Mouse (Mus musculus) cerebellum, adult 2 months (tissue): Measurements from ENCODE around the gene Vdac2. TPM values are rescaled to one million over a fixed set of nuclear protein-coding genes. Genes with fewer than 3 reads are reported as not detected.

Source experiments
- DNase-seq, 2 experiments: peaks; one replicate each; pipeline ENCODE4 v3.0.0; 2021
- H3K27ac ChIP-seq: fragments of 200-500 bp; 2 replicates; pipeline ENCODE4 v1.5.1; 2012; ENCODE audit warnings: low read length, control low read depth, inconsistent platforms; ENCODE audit not compliant: insufficient read depth
- H3K27me3 ChIP-seq: fragments of 200-500 bp; 2 replicates; pipeline ENCODE4 v1.6.1; 2012; ENCODE audit warnings: inconsistent platforms, mild to moderate bottlenecking, low read length, moderate library complexity; ENCODE audit not compliant: control insufficient read depth, insufficient read depth
- H3K4me1 ChIP-seq: fragments of 200-500 bp; 2 replicates; pipeline ENCODE4 v1.6.1; 2011; ENCODE audit warnings: low read length; ENCODE audit not compliant: control insufficient read depth, insufficient read depth
- H3K4me3 ChIP-seq: fragments of 200-500 bp; replicated peaks from 2 replicates; pipeline ENCODE3; 2011; ENCODE audit warnings: mild to moderate bottlenecking, low read depth, low read length, control low read depth; ENCODE audit not compliant: insufficient read depth
- CTCF ChIP-seq: fragments of 200-500 bp; IDR thresholded peaks from 2 replicates; pipeline ENCODE4 v1.5.1; 2011; ENCODE audit warnings: low read depth, mild to moderate bottlenecking, control low read depth, low read length, moderate library complexity, borderline replicate concordance; ENCODE audit not compliant: insufficient read depth
- POLR2A ChIP-seq: fragments of 200-500 bp; IDR thresholded peaks from 2 replicates; pipeline ENCODE4 v1.6.1; 2011; ENCODE audit warnings: low read length, control low read depth, borderline replicate concordance; ENCODE audit not compliant: insufficient read depth
- WGBS: fragments of 180-500 bp; shearing (Covaris S2); methylation state at CpG from one replicate; pipeline ENCODE4 v1.1.7; 2018; 5-methylcytosine and 5-hydroxymethylcytosine counted together
- polyA plus RNA-seq: library from polyadenylated mRNA; depleted of rRNA; stranded (reverse); fragments of >200 nt; gene quantifications from 2 replicates; pipeline ENCODE4 v1.2.3, GENCODE M21; 2012

Vdac2 gene
- polyA plus RNA-seq, 1 experiment, result 247 TPM

- no peak for TF ChIP-seq CTCF
- TF ChIP-seq POLR2A, result no peak
- no peak overlapping the region for H3K27ac ChIP-seq
- peaks cover 8% of the 10 kb centered on the region for H3K4me1 ChIP-seq
- WGBS, result 97% methylated on average over 4 of the region's 4 CpGs
- DNase-seq, result no peak
- no peak overlapping the region for H3K4me3 ChIP-seq
- no peaks in the 10 kb centered on the region for H3K27me3 ChIP-seq
These were observed 24.4 kb upstream of the Vdac2 start for GRCm38 (mm10) chr14:21800641-21801040.

DNA sequence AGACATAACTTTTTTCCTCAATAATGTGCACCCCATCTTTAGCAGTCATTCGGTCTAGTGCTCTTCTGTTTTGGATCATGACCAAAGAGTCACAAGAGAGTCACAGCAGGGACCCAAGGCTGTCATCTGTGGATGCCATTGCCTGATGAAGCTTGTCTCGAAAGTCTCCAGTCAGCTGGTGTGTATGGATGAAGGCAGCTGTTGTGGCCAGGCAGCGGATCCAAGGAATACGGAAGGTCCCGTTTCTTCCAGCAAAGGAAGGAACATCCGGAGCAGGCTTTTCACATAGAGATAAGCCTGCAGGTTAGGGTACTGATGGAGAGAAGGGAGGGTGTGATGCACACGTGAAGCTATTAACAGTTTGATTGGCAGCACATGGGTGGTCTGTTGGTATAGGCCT is 23.4 kb upstream of the Vdac2 start:
- no peak overlapping the region for H3K4me3 ChIP-seq
- DNase-seq, result no peak
- 22% methylated on average over 7 of the region's 7 CpGs for WGBS
- peaks cover 8% of the 10 kb centered on the region for H3K4me1 ChIP-seq
- no peak overlapping the region for H3K27ac ChIP-seq
- no peaks in the 10 kb centered on the region for H3K27me3 ChIP-seq
- TF ChIP-seq POLR2A (no peak), CTCF (no peak)

GRCm38 (mm10) chr14:21802543-21803206 is 22.4 kb upstream of the Vdac2 start:
- Histone ChIP-seq H3K4me1 (peaks cover 8% of the 10 kb centered on the region), H3K27ac (no peak overlapping the region), H3K27me3 (no peaks in the 10 kb centered on the region), H3K4me3 (no peak overlapping the region)
- DNase-seq, result no peak
- 81% methylated on average over 6 of the region's 6 CpGs for WGBS
- TF ChIP-seq POLR2A (no peak), CTCF (no peak)

GRCm38 (mm10) chr14:21806203-21806602 is 18.8 kb upstream of the Vdac2 start:
- no peak overlapping the region for H3K27ac ChIP-seq
- no peak for DNase-seq
- 82% methylated on average over 2 of the region's 2 CpGs for WGBS
- no peak overlapping the region for H3K4me3 ChIP-seq
- TF ChIP-seq CTCF (no peak), POLR2A (no peak)
- H3K4me1 ChIP-seq, result peaks cover 5% of the 10 kb centered on the region
- no peaks in the 10 kb centered on the region for H3K27me3 ChIP-seq

DNA sequence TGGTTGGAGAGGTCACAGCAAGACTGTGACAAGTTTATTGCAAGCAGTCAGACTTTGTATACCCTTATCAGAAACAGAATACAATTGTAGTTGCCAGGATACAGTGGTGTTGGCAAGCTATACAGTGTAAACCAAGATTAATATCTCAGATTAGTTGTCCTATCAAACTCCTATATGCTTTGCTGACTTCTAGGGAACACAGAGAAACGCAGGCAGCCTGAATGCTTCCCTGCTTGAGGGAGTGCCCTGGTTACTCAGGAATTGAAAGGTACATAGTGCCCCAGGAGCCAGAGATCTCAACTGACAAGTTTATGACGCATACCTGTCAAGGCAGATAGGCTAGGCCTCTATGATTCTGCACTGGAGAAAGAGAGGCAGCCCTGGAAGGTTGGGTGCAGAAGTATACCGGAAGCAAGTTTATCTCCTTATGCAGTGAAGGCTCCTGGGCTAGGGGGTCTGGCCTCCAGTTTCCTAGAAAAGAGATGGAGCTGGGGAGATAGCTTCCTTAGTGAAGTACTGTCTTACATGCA is 18.3 kb upstream of the Vdac2 start:
- 88% methylated on average over 3 of the region's 3 CpGs for WGBS
- H3K27ac ChIP-seq, result no peak overlapping the region
- no peak for DNase-seq

DNA sequence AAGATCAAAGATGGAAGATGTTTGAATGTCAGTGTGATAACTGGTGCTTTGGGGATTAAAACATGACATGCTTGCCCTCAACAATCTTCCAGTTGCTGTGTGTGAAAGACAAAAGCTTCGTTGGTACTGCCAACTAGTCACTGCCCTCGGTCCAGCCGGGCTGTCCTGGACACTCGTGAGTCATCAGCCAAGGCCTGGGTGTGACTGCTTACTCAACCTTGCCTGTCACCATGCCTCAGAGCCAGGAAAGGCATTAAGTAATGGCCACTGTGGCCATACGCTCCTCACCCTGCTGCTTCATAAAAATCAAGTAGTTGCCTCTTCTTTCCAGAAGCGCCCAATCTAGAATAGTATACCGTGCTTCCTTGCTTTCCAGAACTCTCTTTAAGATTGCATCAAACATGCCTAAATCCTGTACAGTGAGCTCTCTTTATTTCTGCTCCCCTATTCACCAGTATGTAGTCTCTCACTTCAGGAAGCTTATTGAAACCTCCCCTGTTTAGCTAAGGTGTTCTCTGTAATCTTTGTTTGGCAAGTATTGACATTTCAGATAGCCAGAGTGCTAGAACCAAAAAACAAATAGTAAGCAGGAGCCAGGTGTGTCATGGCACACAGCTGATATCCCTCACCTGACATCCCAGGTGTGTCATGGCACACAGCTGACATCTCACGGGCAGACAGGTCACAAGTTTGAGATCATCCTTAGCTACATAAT is 16.7 kb upstream of the Vdac2 start:
- Histone ChIP-seq H3K27ac (no peak overlapping the region), H3K4me1 (no peaks in the 10 kb centered on the region), H3K4me3 (no peak overlapping the region), H3K27me3 (no peaks in the 10 kb centered on the region)
- 74% methylated on average over 8 of the region's 8 CpGs for WGBS
- TF ChIP-seq CTCF (no peak), POLR2A (no peak)
- DNase-seq, result no peak

More for the DNA sequence above, 18.3 kb upstream of the Vdac2 start:
- peaks cover under 1% of the 10 kb centered on the region for H3K4me1 ChIP-seq
- H3K27me3 ChIP-seq, result no peaks in the 10 kb centered on the region
- H3K4me3 ChIP-seq, result no peak overlapping the region
- TF ChIP-seq CTCF, result no peak

- TF ChIP-seq POLR2A (no peak), CTCF (no peak)
- Histone ChIP-seq H3K27me3 (no peaks in the 10 kb centered on the region), H3K4me3 (no peak overlapping the region), H3K4me1 (no peaks in the 10 kb centered on the region), H3K27ac (no peak overlapping the region)
- DNase-seq, result no peak
- WGBS, result 92% methylated on average over 2 of the region's 2 CpGs
These were observed 15.6 kb upstream of the Vdac2 start for GRCm38 (mm10) chr14:21809418-21809817.

DNA sequence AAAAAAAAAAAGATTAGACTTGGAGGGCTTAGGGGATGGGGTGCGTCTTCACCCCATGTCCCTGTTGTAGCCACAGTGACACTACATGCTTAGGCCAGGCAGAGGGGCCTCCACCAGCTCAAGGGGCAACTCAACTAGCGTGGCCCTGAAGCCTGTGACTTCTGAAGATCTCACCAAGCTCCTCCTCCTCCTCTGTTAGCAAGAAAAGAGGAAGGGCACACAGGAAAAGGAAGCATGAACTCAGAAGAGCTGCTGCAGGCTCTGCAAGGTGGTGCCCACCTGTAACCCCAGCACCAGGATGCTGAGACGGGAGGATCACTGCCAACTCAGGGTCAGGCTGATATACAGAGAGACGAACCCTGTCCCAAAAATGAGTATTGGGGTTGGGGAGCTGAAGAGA is 13.7 kb upstream of the Vdac2 start:
- TF ChIP-seq CTCF (no peak), POLR2A (no peak)
- Histone ChIP-seq H3K4me1 (no peaks in the 10 kb centered on the region), H3K27ac (no peak overlapping the region), H3K27me3 (no peaks in the 10 kb centered on the region), H3K4me3 (no peak overlapping the region)
- DNase-seq, result no peak
- 90% methylated on average over 4 of the region's 4 CpGs for whole genome bisulfite sequencing
